Mouse (Mus musculus) gastrocnemius, adult 8-10 months (tissue): ENCODE data around the gene Abhd16a. TPM values are rescaled to one million over a fixed set of nuclear protein-coding genes. Genes with fewer than 3 reads are reported as not detected.

Source experiments
- DNase-seq, 2 experiments: peaks; one replicate each; pipeline ENCODE4 v3.0.0; 2022; ENCODE audit warnings: low spot score in 2 of 2
- total RNA-seq, 4 experiments: library from RNA; stranded (reverse); gene quantifications; 2 replicates each; pipeline ENCODE4 v1.2.4; 2022

The Abhd16a gene
- total RNA-seq, 4 experiments from 2014 or later = 84.1 to 107 (median 92.9) TPM

DNA sequence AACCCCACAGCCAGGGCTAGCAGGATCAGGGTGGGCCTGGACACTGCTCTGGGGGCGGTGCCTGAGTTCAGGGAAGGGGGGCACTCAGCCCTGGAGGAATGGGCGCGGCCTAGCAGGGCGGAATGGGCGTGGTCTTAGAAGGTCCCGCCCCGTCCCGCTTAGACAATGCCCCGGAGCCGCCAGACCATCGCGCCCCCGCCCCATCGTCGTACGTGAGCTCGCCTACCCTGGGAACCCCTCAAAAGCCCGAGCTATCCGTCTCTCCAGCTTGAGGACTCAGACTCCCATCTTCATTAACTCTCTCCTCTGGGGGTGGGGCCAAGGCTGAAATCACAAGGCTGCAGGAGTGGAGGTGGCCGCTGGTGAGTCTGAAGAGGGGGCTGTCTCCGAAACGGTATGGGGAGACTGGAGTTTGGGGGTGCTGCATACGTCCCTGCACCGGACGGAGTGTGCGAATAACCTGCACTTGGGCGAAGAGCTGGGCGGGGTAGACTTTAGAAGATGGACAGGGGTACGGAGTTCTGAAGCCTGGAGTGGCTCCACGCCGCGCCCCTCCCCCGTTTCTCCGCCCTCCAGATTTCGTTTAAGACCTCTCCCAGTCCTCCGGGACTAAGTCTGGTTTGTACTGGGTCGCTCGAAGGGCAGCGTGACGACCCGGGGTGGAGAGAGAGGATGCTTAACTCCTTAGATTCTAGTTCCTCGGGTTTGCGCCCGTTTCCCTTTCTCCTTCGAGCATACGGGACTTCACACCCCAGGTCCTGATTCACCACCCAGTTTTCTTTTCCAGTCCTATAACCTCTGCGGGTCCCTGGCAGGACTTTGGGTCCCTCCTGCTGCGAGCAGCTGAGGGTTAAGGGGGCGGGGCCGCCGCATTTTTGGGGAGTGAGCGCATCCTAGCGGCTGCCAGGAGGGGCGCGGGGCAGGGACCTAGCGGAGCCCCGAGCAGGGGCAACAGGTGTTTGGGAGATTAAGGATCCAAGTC, 29.9 kb upstream of the Abhd16a start, which contains the start of gene Ddah2:
Gene Ddah2 (plus strand): TSS at position 125 of the 982 bp plus-strand sequence.
- peak; percentile 83 to 87 for DNase-seq

DNA sequence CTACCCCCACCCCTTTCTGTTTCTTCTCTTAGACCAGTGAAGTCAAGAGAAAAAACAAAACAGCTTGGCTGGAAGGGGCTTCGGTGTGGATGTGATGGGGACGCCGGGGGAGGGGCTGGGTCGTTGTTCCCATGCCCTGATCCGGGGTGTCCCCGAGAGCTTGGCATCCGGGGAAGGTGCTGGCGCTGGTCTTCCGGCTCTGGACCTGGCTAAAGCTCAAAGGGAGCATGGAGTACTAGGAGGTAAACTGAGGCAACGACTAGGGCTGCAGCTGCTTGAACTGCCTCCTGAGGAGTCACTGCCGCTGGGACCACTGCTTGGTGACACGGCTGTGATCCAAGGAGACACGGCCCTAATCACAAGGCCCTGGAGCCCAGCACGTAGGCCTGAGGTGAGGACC, 29.0 kb upstream of the Abhd16a start:
- no peak for DNase-seq

DNA sequence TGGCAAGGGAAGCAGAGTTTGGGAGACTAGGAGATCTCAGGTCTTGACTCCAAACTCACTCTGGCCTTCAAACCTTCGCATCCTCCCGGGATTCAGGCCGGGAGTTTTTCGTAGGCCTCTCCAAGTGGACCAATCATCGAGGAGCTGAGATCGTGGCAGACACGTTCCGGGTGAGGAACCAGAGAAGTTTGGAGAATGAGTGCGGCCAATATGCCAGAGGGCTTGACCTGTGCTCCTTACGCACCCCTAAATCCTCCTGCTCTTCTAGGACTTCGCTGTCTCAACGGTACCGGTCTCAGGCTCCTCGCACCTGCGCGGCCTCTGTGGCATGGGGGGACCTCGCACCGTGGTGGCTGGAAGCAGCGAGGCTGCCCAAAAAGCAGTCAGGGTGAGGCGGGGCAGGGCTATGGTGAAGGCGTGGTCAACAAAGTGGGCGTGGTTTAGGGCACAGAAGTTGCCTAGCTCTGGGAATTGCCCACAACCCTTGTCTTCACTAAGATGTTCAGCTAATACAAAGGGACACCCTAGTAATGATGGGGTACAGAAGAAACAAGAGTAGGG, 28.2 kb upstream of the Abhd16a start:
- DNase-seq = no peak

DNA sequence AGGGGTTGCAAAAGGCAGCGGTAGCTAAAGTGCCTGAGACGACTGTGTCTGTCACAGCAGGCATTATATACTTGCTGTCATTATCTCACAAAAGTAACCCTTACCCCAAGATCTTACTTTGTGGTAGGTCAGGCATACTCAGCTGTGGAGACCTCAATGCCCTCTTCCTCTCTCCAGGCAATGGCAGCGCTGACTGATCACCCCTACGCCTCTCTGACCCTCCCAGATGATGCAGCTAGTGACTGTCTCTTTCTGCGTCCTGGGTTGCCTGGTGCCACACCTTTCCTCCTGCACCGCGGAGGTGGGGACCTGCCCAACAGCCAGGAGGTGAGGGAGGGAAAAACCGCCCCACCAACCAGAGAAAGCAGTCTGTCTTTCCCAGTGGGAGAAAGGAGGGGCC, 27.8 kb upstream of the Abhd16a start:
- no peak for DNase-seq

DNA sequence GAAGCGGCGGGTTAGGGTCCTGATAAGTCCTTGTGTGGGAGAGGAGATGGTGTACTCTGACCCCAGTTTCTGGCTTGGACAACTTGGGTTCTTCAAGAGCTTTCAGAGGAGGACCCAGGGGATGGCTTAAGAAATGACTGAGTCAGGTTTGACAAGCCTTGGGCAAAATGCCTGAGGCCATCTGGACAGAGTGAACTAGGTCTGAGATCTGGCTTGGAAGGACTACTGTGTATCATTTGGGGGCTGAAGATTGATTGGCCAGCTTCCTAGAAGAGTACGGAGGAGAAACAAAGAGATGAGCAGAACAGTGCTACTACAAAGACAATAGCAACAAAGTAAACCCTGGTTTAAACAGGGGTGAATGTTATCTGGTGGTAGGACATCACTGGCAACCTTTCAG, 25.6 kb upstream of the Abhd16a start:
- DNase-seq = no peak

DNA sequence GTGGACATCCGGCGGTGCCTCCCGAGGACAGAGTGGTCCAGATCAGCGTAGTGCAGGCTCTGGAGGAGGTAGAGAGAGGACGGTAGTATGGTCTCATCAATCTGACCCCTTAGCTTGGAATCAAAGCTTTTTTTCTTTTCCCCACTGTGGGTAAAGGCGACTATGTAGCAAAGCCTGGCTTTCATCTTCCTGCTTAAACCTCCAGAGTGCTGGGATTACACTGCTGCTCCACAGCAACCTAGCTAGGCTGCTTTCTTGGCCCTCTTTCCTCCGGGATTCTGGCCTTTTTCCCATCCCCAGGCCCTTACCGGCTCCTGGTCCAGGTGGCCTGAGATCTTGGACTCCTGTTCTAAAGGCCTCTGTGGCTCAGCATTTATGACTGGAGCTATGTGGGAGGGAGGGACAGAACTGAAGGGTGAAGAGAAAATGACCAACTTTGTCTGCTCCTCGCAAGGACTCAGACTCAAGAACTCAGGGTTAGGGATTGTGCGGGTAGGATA, 24.6 kb upstream of the Abhd16a start:
- no peak for DNase-seq

DNA sequence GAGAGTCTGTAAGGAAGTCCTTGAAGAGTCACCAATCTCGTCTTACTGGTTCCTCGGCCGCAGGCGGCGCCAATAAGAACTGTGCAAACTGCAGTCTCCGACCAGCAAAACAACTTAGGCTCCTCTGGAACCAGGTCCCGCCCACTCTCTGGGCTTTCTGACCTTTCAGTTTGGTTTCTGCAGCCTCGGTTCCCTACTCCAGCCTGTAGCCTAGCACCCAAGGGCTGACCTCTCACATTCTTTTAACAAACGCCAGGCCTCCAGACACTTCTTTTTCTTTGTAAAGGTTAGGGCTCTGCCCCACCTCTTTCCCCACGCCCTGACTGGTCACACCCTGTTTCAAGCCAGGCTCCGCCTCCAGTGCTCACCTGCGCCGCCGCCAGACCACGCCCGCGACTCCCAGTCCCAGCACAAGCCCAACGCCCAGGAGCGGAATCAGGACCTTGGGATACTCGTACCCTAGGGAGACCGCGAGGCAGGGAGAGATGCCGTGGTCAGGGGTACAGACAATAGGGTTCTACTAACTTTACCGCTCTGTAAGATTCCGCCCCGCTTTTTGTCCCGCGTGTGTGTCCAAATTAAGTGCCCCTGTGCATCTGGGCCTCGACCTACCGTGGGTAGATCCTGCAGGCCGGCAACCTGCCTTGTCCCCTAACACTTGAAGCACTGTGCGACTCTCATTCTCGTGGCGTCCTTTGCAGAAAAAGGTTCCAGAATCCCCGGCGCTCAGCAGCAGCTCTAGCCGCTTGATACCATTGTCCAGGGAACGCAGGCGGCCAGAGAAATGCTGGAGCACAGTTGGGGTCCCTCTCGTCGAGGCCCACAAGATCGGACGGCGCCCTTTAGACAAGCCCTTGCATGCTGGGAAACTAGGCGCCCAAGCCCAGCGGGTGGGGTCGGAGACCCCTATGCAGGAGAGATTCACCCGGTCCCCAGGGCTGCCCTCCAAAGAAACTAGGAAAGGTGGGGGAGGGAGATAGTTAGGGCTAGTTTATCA, 23.8 kb upstream of the Abhd16a start, which contains the start of gene Ly6g6c:
Gene Ly6g6c (plus strand): TSS at position 438 of the 997 bp plus-strand sequence.
- peak in 1 of 2 experiments; percentile 53 for DNase-seq

DNA sequence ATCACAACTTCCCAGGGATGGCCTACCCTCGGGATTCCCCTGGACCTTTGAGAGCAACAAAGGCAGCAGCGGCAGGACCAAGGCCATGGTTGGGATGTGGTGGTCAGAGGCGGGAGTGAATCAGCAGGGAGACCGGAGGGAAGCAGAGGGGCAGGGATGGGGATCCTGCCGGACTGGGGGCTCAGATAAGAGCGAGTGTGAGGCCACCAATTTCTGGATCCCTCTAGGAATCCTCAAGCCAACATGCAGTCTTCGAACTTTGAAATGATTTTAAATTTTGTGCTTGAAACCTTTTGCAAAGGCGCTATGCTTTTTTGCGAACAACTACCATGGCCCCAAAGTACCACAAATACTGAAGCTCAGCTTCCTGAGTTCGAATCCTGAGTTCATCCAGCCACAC, 23.0 kb upstream of the Abhd16a start, which contains the start of gene Mpig6b:
Gene Mpig6b (minus strand): TSS at position 101 of the 400 bp plus-strand sequence.
- DNase-seq = no peak

DNA sequence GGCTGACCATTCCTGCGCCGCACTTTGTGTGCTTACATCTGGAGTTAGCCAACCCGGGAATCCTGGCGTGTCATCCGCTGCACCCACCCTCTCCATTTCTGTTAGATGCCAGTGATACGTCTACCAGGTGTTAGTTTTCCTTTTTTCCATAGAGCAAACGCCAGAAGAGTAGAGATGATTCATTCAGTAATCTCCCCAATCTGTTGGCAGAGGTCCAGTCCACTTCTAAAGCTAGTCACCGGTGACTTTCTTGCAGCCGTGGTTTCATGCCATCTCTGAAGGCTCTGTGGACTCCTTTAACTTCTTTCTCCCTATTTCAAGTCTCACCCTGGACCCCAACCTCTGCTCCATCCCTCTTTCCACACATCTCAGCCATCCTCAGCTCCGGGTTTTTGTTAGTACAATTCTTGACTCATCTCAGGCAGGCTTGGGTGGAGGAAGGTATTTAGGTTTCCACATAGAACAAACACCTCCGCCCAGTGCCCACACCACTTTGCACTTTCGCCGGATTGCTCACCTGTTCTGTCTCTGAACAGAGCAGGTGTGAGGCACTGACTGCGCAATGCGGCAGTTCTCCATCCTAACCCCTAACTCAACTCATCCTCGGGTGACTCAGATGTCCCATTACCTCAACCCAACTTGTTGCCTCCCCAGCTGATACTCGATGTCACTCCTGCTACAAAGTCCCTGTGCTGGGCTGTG, 20.7 kb upstream of the Abhd16a start:
- no peak for DNase-seq

DNA sequence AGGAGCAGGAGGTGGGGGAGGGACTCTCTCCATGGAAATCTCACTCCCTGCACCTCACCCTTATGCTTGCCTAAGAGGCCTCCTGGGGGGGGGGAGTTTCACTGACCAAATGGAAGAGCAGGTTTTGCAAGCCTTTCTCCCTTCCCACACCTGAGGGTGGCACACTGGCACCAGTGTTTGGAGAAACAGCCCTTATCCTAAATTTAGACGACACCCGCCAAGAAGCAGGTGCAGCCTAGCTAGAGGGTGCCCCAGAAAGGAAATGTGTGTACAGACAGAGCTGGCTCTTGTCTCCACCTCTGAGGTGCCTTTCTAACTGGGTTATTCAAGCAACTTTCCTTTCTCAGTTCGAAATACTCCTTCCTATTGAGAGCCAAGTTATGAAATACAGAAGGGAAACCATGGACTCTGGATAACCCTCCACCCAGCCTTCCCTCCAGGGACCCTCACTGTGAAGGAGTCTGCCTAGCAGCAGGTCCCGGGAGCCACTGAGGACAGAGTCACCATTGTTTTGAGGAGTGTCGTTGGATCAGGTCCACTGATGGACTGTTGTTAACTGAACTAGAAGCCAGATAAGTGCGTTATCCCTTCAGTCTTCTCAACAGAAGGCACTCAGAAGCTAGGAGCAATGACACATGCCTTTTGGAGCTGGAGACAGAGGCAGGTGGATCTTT, 18.4 kb upstream of the Abhd16a start:
- no peak for DNase-seq

DNA sequence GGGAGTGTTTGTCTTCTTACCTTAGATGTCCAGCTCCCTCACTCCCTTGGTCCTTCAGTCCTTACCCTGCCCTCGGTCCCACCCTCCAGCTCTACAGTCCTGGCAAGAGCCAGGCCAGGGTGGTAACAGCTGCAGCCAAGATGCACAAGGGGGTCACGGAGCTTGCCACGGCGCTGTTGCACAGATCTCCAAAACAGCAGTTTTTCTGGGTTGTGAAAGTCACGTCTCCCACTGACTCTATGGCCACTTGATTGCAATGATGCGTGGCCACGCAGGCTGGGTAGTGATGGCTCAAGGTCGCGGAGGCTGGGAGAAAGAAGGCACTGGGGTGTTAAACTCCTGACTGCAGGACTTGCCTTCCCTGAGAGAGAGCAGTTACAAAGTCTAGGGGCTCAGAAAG, 17.6 kb upstream of the Abhd16a start:
- no peak for DNase-seq

DNA sequence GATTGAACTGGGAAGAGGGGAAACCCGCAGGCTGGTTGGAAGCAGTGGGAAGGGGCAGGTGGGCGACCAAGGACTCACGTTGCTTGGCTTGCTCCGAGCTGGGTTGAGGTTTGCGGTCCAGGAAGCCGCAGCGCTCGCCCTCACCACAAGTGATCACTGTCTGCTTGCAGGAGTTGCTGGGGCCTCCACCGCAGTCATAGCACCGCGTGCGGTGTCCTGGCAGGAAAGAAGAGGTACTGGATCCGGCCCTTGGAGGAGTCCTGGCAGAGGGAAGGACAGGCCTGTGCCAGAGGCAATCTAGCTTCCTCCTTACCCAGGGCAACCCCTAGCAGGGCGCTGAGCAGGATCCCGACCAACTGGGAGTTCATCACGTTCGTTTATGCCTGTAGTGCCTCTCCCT, 15.0 kb upstream of the Abhd16a start:
- no peak for DNase-seq

DNA sequence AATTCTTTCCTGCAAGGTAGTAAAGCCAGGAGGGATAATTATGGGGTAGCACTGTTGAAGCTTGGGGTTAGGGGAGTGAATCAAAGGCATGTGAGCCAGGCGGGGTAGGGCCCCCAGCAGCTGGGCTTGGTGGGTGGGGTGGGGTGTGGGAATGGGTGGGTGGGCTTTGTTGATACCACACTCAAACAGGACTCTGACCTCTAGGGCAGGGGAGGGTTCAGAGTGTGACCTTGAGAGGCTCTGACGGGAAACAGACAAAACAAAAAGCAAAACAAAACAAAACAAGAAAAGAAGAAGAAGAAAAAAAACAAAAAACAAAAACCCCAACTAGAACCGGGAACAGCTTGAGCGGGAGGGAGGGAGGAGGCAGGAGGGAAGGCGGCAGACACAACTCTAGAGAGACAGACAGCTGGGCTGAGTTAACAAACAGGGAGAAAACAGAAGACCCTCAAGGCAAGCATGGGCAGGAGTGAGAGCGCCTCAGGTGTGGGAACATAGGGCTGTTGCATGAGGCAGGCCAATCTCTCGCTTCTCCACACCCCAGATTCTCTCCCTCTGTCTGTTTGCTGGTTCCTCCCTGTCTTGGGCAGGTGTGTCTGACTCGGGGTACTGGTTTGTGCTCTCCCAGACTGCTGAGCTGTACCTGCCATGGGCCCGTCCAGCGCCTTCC, 12.4 kb upstream of the Abhd16a start, which contains the start of gene Ly6g6e:
Gene Ly6g6e (plus strand): TSS at position 396 of the 670 bp plus-strand sequence.
- DNase-seq = no peak

DNA sequence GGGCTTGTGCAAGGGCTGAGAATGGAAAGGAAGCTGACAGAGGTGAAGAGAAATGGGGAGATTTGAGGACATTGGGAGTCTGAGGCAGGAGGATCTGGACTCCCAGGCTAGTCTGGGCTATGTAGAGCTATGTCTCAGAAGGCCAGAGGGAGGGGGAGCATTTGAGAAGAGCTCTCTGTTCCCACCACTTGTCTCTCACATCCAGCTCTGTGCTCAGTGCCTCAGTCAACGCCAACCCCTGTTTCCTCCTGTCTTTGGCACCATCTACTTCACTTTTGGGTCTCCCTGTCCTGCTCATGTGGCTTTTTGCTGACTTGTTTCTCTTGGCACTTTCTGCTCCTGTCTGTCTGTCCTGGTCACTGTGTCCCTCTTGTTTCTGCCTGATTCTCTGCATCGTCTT, 11.8 kb upstream of the Abhd16a start:
- DNase-seq = no peak

DNA sequence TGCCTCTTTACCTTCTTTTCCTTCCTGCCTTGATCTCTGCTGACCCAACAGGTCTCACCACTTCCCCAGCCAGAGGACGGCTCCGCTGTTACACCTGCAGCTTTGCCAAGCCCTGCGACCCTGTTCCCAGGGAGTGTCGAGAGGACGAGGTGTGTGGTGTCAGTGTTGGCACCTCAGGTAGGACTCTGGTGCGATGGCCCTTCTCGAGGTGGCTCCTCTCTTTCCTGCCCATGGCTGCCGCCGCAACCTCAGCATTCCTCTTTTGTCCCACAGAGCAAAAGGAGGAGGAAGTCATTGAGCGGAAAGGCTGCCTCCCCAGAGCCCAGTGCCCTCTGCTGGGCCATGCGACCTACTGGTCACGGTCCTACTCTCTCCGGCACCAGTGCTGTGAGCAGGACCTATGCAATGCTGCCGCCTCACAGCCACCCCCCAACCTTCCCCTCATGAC, 11.3 kb upstream of the Abhd16a start, which contains the start of gene Ly6g6d:
Gene Ly6g6d (minus strand): TSS at position 280 of the 448 bp plus-strand sequence.
- DNase-seq = no peak

DNA sequence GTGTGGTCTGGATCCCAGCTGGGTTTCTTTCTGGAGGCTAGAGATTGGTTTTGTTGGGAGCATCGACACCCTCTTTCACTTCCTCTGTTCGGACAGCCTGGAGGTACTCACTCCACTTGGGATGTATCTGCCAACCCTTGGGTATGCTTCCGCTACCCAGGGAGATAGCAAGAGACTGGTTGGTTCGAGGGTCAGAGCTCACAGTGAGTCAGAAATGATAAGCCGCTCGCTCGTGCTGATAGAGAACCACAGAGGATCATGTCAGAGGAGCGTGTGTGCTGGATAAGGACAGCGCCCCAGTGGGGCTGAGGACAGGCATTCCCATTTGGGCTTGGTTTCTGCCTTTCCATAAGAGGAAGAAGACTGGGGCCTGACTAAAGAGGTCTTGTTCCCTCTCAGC, 9.3 kb upstream of the Abhd16a start:
- DNase-seq = no peak

DNA sequence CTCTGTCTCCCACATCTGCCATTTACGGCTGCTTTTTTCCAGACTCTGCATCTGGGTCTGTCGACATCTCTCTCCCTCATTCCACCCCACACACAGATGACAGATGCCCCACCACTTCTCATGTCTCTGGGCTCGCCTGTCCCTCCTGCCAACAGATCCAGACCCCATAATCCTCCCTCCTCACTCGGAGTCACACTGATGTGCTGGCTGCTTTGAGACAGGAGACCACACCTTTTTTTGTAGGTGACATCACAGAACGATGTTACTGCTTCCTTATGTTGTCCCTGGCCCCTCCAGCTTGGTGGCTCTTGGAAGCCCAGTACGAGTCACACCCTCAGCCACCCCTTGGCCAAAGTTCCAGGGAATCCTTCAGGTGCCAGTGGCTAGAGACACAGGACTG, 8.8 kb upstream of the Abhd16a start:
- DNase-seq = no peak

DNA sequence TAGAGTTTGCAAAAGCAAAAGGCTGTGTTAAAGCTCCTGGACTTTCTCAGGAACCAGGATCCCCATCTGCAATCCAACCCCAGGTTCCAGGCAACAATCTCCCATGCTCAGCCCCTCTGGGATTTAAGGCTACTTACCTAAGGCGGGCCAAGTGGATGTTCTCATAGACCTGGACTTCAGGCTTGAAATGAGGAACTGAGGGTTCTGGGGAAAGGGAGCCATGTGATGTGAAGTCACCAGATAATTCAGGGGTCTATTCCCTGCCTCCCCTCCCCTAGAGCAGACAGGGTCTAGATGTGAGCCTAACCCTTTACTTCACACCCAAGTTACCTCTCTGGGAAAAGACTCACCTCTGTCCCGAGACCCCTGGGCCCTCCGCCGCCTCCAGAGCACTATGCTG, 8.4 kb upstream of the Abhd16a start:
- no peak for DNase-seq
